In genomic region chr4:24720834-24721233, GRCm38 (mm10) we compare ENCODE assay signal across 9 mouse cellular contexts.
DNase-seq lines count a peak whose midpoint lies in the region; ATAC-seq and TF ChIP-seq lines count a peak whose summit lies in the region.
"Had no signal": no experiment of that assay in that cellular context is flagged by ENCODE, and none has a peak within 500 bp of the region (broad histone marks: within the 10 kb centered on the region; RNA-seq: fewer than 3 reads in every experiment).

No protein-coding gene starts in this region.

- no peaks in the 10 kb centered on the region for H3K9me3 ChIP-seq in liver, postnatal 0 days (ENCODE audit: low read length)
- H3K9me3 ChIP-seq in liver, embryonic 11.5 days (ENCODE audit: control insufficient read depth, low read length) = no peaks in the 10 kb centered on the region
- no peaks in the 10 kb centered on the region for H3K9me3 ChIP-seq in forebrain, embryonic 13.5 days (replicated peaks)
- no peaks in the 10 kb centered on the region for H3K9me3 ChIP-seq in neural tube, embryonic 12.5 days
- H3K9me3 ChIP-seq: liver, embryonic 15.5 days had no signal

- 29% methylated on average over 3 of the region's 3 CpGs for WGBS in liver, postnatal 0 days (ENCODE audit: insufficient replicate concordance)
- WGBS in liver, embryonic 11.5 days = 33% methylated on average over 3 of the region's 3 CpGs
- WGBS in forebrain, embryonic 13.5 days = 31% methylated on average over 3 of the region's 3 CpGs
- WGBS in neural tube, embryonic 12.5 days = 41% methylated on average over 3 of the region's 3 CpGs

- peak; percentile 58 for TF ChIP-seq CTCF in liver, postnatal 0 days (IDR thresholded peaks at IDR 0.05; ENCODE audit: low read depth)

- intact Hi-C loops in left cerebral cortex, postnatal 10 days (cut with DNase I) = loop anchor here (2.0 to 5.0 kb wide), 2 partner anchors 126 to 176 kb away; no protein-coding TSS in a partner anchor

- no peak for DNase-seq in liver, postnatal 0 days
- DNase-seq in liver, embryonic 11.5 days (ENCODE audit: low spot score) = no peak
- peak; percentile 82 for DNase-seq in brain, adult 2 months (ENCODE audit: low read depth, low spot score)
- peak; percentile 28 for DNase-seq in kidney, adult 11 months
- DNase-seq in left cerebral cortex, postnatal 10 days (ENCODE audit: extremely low spot score in 1 of 2, low spot score in 2 of 2) = peak; percentile 52 to 66
- no peak for DNase-seq in spleen, adult 18-20 months

- H3K9ac ChIP-seq in liver, postnatal 0 days (replicated peaks) = no peak overlapping the region
- no peak overlapping the region for H3K9ac ChIP-seq in liver, embryonic 11.5 days (ENCODE audit: low read depth, low read length)
- H3K9ac ChIP-seq in forebrain, embryonic 13.5 days = no peak overlapping the region
- H3K9ac ChIP-seq in neural tube, embryonic 12.5 days = no peak overlapping the region
- H3K9ac ChIP-seq: liver, embryonic 15.5 days had no signal

- no peaks in the 10 kb centered on the region for H3K27me3 ChIP-seq in liver, postnatal 0 days (ENCODE audit: insufficient read depth, low read length)
- H3K27me3 ChIP-seq in liver, embryonic 11.5 days (replicated peaks; ENCODE audit: control insufficient read depth, insufficient read depth, low read length) = no peaks in the 10 kb centered on the region
- H3K27me3 ChIP-seq in forebrain, embryonic 13.5 days = no peaks in the 10 kb centered on the region
- H3K27me3 ChIP-seq in neural tube, embryonic 12.5 days (replicated peaks) = no peaks in the 10 kb centered on the region
- H3K27me3 ChIP-seq: liver, embryonic 15.5 days had no signal

- no peak overlapping the region for H3K4me3 ChIP-seq in liver, postnatal 0 days (ENCODE audit: low read depth, low read length)
- no peak overlapping the region for H3K4me3 ChIP-seq in liver, embryonic 11.5 days (ENCODE audit: low read depth, low read length)
- no peak overlapping the region for H3K4me3 ChIP-seq in forebrain, embryonic 13.5 days
- no peak overlapping the region for H3K4me3 ChIP-seq in neural tube, embryonic 12.5 days
- H3K4me3 ChIP-seq: liver, embryonic 15.5 days had no signal

- H3K4me2 ChIP-seq in liver, postnatal 0 days (ENCODE audit: low read depth, low read length) = no peak overlapping the region
- no peak overlapping the region for H3K4me2 ChIP-seq in liver, embryonic 11.5 days
- no peak overlapping the region for H3K4me2 ChIP-seq in forebrain, embryonic 13.5 days
- H3K4me2 ChIP-seq in neural tube, embryonic 12.5 days (replicated peaks) = no peak overlapping the region
- H3K4me2 ChIP-seq: liver, embryonic 15.5 days had no signal

- H3K27ac ChIP-seq in liver, postnatal 0 days (ENCODE audit: low read depth) = no peak overlapping the region
- H3K27ac ChIP-seq in liver, embryonic 11.5 days (ENCODE audit: low read depth, low read length) = no peak overlapping the region
- no peak overlapping the region for H3K27ac ChIP-seq in forebrain, embryonic 13.5 days
- no peak overlapping the region for H3K27ac ChIP-seq in neural tube, embryonic 12.5 days
- H3K27ac ChIP-seq: liver, embryonic 15.5 days had no signal

- no peak for TF ChIP-seq EP300 in liver, postnatal 0 days (IDR thresholded peaks at IDR 0.05; ENCODE audit: low read depth)

- H3K36me3 ChIP-seq in liver, postnatal 0 days (replicated peaks; ENCODE audit: insufficient read depth, low read length) = no peaks in the 10 kb centered on the region
- H3K36me3 ChIP-seq in liver, embryonic 11.5 days (ENCODE audit: control insufficient read depth, insufficient read depth, low read length) = no peaks in the 10 kb centered on the region
- no peaks in the 10 kb centered on the region for H3K36me3 ChIP-seq in forebrain, embryonic 13.5 days (ENCODE audit: poor library complexity, severe bottlenecking)
- H3K36me3 ChIP-seq in neural tube, embryonic 12.5 days = no peaks in the 10 kb centered on the region
- H3K36me3 ChIP-seq: liver, embryonic 15.5 days had no signal

- H3K4me1 ChIP-seq in liver, postnatal 0 days (ENCODE audit: insufficient read depth) = no peaks in the 10 kb centered on the region
- no peaks in the 10 kb centered on the region for H3K4me1 ChIP-seq in liver, embryonic 11.5 days (replicated peaks; ENCODE audit: control insufficient read depth, insufficient read depth, low read length)
- H3K4me1 ChIP-seq in forebrain, embryonic 13.5 days = no peaks in the 10 kb centered on the region
- H3K4me1 ChIP-seq in neural tube, embryonic 12.5 days = no peaks in the 10 kb centered on the region
- H3K4me1 ChIP-seq: liver, embryonic 15.5 days had no signal

- ATAC-seq in liver, postnatal 0 days = no peak
- ATAC-seq in liver, embryonic 11.5 days (replicated peaks; ENCODE audit: low FRiP score) = no peak
- peak; percentile 84 for ATAC-seq in forebrain, embryonic 13.5 days
- peak; percentile 56; the same call in 1 of the 2 replicates for ATAC-seq in neural tube, embryonic 12.5 days (ENCODE audit: low FRiP score, low read depth)

Comparison
In these comparisons a context has a peak if more than half of its experiments do, and no peak if none do; other contexts are left out.
1. ATAC-seq: peak in forebrain, embryonic 13.5 days (single experiment) and neural tube, embryonic 12.5 days (single experiment); none in liver, postnatal 0 days (single experiment) and liver, embryonic 11.5 days (single experiment).
2. DNase-seq: peak in brain, adult 2 months (single experiment), kidney, adult 11 months (single experiment) and left cerebral cortex, postnatal 10 days (2 of 2); none in liver, postnatal 0 days (single experiment), liver, embryonic 11.5 days (single experiment) and spleen, adult 18-20 months (0 of 2).